Mouse (Mus musculus): ENCODE data around the gene Hist2h2aa1.
"Not testable (repeated sequence)": the region's sequence is repeated elsewhere in the genome, so short reads cannot be mapped to it uniquely, and the experiment has no call there.

Hist2h2aa1 gene

DNA sequence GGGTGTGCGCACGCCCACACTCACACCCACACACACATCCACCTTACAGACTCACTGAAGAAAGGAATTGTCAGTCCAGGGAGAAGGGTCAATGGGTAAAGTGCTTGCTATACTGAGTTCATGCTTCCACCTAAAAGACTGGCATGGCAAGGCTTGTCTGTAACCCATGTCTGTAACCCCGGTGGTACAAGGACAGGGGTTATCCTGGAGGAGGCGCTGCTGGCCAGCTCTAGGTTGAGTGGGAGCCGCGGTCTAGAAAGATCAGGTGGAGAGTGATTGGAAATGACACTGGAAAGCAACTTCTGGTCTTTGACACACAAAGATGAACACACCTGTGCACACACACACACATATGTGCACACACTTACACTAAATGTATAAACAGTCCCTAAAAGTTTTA, 35.4 kb downstream of the Hist2h2aa1 start:
- no peak for DNase-seq (ENCODE audit: low spot score)

DNA sequence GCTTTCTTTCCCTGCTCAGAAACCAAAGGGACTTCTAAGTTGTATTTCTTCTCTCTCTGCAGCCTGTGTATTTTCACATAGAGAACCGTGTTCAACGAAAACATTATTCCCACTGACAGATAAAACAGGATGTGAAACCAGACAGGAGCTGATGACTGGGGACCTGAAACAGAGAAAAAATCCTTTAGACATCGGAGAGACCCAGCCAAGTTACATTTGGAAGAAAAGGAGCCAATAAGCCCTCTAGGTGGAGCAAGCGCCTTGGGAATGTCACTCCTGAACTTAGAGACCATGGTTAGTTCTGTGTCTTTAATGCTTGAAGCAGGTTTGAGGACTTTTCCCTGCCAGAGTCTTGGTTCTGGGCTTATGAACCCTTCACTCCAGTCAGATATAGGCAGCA, 39.2 kb downstream of the Hist2h2aa1 start:
- DNase-seq (ENCODE audit: low spot score), result no peak

DNA sequence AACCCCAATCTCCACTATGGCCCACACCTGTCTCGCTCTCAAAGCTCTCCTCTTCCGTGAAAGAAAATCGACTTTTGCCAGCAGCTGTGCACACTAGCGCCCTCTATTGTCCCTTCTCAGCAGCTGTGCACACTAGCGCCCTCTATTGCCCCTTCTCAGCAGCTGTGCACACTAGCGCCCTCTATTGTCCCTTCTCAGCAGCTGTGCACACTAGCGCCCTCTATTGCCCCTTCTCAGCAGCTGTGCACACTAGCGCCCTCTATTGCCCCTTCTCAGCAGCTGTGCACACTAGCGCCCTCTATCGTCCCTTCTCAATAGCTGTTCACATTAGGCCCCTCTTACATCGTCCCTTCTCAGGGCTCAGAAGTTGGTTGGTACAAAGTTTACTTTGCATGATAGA, 42.0 kb downstream of the Hist2h2aa1 start:
- DNase-seq (ENCODE audit: low spot score), result peak; percentile 34

DNA sequence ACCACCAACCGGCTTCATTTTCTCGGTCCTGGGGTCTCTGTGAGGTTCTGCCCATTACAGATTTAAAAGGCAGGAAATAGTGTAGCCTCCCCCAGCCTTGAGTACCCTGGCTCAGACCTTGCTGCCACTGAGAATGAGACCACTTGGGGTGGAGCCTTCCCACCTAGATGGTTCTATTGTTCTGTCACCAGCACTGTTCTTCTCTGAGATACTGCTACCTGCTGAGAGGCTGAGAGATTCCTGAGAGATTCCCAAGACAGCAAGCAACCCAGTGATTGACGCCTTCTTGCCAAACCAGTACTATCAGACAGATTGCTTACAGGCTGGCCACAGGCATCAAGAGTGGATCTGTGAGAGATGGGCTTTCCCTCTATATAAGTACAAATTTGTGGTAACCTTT, 43.9 kb downstream of the Hist2h2aa1 start:
- no peak for DNase-seq (ENCODE audit: low spot score)

DNA sequence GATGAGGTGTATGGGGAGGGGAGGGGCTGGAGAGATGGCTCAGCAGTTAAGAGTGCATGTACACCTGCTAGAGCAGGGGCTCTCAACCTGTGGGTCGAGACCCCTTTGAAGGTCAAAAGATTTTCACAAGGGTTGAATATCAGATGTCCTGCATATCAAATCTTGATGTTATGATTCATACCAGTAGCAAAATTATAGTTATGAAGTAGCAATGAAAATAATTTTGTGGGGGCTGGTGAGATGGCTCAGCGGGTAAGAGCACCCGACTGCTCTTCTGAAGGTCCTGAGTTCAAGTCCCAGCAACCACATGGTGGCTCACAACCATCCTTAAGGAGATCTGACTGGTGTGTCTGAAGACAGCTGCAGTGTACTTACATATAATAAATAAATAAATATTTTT, 45.4 kb downstream of the Hist2h2aa1 start:
- DNase-seq (ENCODE audit: low spot score), result not testable (repeated sequence)

DNA sequence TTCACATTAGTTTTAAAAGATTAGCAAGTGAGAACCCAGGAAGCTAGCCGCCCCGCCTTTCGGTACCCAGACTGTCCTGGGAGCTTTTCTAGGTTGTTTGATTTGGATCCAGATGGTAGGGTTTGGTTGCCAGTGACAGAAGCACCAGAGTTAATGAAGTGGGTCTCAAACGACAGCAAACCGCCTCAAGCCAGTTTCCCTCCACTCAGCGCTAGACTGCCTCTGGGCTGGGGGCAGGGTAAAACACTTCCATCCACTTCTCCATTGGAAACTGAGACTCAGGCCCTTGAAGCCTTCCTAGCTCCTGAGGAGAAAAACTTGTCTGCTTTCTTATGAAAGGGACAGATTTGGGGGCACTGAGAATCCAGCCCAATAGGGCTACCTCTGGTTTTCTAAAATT, 47.3 kb downstream of the Hist2h2aa1 start:
- no peak for DNase-seq (ENCODE audit: low spot score)

DNA sequence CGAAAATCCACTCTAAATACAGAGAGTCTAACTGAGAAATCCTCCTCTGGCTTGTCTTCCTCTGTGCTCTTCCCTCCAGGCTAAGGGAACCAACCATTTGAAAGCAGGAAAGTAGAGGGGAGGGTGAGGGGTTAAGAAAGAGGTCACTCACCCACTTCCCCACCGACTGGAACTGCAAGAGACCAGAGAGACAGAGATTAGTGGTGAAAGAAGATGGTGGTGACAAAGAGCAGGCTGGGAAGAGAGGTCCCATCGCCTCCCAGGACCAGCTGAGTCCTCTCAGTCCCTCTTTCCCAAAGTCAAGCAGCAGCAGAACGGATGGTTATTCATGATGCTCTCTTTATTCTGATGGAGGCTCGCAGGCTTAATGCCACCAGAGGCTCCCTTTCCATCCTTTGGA, 48.1 kb downstream of the Hist2h2aa1 start:
- no peak for DNase-seq (ENCODE audit: low spot score)

DNA sequence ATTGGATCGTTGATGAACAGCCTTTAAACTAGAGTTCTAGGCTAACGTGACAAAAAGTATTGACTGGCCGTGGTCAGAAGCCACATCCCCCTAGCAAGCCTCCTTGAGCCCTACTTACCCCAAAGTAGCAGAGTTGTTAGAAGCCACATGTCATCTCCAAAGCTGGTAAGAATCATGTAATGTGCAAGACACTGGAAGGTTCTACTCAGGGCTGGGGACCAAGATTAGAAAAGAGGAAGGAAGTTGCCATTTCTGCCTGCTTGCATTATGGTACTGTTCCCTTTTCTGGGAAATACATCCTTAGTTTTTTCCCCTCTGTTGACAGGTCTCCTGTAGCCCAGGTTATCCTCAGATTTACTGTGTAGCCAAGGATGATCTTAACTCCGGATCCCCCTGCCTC, 48.5 kb downstream of the Hist2h2aa1 start, which contains the start of gene Fcgr1:
TSS of gene Fcgr1 (minus strand) at position 183 of the 400 bp plus-strand sequence.
- DNase-seq (ENCODE audit: low spot score), result no peak

Data from testis, postnatal 14 days (tissue).